Mouse (Mus musculus) megakaryocyte progenitor cell, adult 5-6 weeks (primary cell): Measurements from ENCODE around the gene Gnb1l. TPM values are rescaled to one million over a fixed set of nuclear protein-coding genes. Genes with fewer than 3 reads are reported as not detected.
A peak's percentile ranks its signal among the peaks of the same experiment; 100 is the strongest.

Source experiments
- ATAC-seq: replicated peaks from 2 replicates; pipeline ENCODE4 v1.8.0; 2016; ENCODE audit warnings: mild to moderate bottlenecking, moderate TSS enrichment, inconsistent platforms; ENCODE audit not compliant: poor library complexity
- total RNA-seq, 2 experiments: library from RNA; stranded (forward) in 1 of 2; stranded (reverse) in 1 of 2; fragments of 157-497, 149-512 nt in 1 of 2; fragments of 200-1000 nt in 1 of 2; gene quantifications; 2 replicates each; pipeline versions ENCODE4 v1.2.3 to v1.2.4; 2015 to 2017

The Gnb1l gene
- total RNA-seq, 2 experiments from 2014 or later = 2.4 to 7.3 TPM

DNA sequence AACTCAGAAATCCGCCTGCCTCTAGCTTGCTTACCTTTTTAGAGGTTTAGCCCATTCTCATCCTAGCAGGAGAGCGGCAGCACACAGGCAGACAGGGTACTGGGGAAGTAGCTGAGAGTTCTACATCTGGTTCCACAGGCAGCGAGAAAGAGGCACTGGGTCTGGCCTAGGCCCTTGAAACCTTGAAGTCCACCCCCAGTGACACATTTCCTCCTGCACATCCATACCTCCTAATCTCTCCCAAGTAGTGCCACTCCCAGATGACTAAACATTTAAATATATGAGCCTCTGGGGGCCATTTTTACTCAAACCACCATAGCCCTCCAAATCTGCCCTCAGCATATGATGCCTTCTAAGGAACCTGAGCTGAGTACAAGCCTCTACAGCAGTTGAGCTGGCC, 16.1 kb upstream of the Gnb1l start:
- ATAC-seq = no peak

DNA sequence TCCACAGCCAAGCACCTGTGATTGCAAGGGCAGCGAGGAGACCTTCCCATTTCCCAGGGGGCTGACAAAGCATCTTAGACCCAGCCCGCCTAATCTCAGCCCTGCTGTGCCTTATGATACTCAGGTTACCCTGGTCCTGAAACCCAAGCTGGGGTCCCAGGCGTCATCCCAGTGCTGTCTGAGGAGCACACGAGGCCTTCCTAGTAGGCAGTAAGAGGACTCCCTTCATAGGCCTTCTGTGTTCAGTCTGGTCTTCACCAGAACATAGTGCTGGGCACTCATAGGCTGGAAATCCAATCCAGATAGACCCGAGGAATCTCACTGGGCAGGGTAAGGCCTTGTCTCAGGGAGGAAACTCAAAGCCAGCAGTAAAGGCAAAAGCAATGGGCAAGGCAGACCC, 14.7 kb upstream of the Gnb1l start:
- ATAC-seq = no peak

DNA sequence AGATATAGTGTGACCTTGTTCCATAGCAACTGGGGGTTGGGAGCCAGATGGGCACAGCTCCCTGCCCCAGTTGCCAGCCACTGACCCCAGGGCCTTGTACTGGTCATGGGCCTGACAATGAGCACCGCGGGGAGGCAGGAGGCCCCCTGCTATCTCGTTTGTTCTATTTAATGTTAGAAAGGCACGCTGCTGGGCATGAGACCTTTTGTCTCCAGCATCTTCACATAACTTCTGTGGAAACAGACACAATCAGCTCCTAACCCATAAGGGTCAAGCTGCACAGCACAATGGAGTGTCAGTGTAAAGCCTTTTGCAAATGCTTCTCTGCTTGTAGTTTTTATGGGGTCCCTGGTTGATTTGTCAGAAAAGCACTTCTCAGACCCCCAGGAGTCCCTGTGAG, 14.1 kb upstream of the Gnb1l start:
- ATAC-seq = no peak

DNA sequence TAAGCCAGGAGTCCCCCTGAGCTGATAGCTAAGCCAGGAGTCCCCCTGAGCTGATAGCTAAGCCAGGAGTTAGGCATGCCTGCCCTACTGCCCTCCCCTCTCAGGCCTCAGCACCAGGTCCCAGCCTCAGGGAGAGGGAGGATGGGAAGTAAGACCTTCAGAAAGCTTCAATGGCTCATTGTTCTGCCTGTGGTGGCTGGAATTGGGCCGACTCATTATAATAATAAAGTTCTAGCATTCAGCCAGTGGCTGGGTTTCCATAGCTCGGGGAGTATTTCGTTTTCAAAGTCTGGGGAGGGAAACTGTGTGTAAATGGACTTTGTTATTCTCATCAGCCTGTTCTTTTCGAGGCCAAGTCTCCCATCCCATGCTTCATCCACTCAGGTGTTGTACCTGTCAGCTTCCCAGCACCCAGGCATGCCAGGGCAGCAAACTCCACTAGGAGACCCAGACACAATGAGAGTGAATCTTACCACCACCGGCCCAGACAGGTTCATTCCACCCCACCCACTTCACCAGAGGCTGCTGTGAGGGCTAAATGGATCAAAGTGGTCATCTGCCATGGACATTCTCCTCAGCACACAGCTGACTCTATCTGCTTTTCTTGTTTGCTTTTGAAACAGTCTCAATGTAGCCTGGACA, 13.6 kb upstream of the Gnb1l start:
- ATAC-seq = no peak

DNA sequence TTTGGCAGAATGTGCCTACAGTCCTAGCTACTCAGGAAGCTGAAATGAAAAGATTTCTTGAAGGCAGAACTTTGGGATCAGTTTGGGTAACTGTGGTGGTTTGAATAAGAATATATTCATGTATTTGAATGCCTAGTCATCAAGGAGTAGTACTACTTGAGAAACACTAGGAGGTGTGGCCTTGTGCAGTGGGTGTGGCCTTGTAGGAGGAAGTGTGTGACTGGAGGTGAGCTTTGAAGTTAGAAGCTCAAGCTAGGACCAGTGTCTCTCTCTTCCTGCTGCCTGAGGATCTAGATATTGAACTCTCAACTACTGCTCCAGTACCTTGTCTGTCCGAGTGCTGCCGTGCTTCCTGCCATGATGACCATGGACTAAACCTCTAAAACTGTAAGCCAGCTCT, 12.4 kb upstream of the Gnb1l start:
- ATAC-seq = peak; percentile 44; the same call in 1 of the 2 replicates

DNA sequence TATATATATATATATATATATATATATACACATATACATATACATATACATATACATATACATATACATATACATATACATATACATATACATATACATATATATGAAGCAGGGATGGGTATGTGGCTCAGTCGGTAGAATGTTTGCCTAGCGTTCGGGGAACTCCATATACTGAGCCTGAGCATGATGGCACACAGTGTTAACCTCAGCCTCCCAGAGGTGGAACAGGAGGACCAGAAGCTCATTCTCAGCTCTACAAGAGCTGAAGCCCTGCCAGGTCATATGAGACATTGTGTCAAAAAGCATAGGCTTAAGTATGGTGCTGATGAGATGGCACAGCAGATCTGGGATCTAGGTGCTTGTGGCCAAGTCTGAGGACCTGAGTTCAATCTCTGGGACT, 8.2 kb upstream of the Gnb1l start:
- no peak for ATAC-seq

DNA sequence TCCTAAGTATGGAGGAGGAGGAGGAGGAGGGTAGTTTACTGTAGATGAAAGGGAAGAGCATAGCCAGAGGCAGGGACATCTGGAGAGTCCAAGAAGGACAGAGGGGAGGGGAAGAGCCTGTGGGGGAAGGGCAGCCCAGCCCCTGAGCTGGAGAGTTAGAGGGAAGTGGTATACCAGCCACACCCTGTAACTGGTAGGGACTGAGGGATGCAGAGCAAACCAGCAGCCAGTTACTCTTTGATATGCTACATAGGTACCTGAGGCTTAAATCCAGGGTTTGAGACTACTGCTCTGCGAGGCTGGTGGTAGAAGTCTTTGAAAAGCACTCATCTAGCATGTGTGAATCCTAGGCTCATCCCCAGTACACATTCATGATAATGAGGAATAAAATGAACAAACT, 7.6 kb upstream of the Gnb1l start:
- ATAC-seq = no peak

DNA sequence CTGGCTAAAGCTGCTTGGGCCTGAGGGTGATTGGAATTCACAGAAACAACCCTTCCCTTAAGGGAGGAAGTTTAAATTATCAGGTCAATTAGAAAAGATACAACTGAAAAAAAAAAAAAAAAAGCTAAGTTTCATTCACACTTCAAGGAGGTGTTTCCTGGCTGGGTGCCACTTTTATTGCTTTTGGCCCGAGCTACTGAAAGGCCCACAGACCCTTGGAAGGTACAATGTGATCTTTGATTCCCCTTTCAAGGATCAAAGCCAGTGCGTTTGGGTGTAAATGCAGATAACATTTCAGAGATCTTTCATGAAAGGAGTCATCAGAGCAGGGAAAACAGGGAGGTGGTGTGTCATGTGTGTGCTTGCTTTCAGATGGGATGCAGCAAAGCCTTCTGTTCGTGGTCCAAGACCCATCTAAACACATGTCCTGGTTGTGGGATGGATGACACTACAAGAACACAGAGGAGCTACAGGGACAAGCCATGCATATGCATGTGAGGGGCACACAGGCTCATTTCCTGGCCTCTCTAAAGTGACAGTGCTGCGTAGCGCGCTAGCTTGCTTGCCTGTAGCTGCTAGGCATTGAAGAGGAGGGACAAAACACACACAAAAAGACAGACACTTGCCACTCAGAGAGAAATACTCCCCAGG, 523 bp upstream of the Gnb1l start:
- peak; percentile 42 for ATAC-seq

DNA sequence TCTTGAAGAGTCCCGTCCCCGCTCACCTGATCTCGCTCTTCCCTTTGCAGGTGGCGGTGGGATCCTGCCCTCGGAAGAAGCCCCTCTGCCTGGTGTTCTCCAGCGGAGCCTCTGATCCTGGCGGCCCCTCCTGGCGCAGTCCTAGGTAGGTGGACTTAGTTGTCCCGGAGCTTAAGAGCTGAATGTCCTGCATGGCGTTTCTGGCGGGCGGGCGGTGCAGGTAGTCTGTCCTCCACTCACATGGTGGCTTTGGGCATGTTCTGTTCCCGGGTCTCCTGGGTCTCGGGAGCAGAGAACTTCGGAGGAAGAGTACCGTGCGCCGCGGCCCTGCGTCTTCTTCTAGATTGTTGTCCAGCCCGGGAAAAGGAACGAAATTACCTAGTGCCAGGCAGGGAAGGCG, 483 bp downstream of the Gnb1l start:
- ATAC-seq = peak; percentile 13

DNA sequence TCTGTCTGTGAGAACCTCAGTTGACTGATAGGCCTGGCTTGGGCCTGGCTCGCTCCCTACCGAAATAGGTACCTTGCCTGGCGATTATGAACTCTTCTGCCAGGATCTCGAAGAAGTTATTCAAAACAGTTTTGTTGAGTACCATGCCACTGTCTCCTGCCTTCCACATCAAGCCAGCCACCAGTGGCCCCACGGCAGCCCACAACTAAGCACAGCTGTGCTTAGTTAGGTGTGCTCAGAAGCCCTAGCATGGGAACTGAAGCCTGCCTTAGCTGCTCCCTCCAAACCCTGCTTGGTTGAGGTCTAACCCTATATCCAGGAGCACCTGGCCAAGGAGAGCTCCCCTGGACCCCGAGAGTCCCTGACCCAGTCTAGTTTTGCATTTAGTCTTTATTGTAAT, 3.0 kb downstream of the Gnb1l start:
- ATAC-seq = no peak

DNA sequence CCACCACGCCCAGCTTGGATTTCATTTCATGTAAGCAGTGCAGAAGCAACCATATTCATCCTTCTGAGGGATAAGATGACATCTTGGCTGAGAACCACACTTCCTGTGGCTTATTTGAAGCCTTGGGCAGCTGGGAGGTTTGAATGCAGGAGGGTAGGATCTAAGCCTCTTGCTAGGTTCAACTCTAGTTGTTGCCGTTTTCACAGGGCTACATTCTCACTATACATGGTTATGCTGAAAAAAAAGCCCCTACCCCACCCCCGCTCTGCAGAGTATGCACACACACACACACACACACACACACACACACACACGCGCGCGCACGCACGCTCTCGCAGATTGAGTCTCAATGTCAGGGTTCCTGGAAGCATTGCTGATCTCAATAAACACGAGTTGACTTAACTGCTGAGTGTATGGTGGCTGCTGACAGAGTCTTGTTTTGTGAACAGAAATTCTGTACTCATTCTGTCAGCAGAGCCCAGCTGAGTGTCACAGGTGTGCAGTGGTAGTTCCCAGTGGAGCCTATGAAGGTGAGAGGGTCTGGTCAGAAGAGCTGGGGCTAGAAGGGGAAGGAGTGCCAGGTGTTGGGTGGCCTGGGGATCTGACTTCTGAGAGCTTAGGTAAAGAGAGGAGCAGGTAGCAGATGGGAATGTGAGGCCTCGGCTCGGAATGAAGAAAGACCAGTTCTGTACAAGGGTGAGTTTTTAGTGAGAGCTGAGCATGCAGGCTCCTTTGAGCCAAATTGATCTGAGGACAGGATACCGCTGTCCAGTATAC, 5.2 kb downstream of the Gnb1l start:
- ATAC-seq = no peak

DNA sequence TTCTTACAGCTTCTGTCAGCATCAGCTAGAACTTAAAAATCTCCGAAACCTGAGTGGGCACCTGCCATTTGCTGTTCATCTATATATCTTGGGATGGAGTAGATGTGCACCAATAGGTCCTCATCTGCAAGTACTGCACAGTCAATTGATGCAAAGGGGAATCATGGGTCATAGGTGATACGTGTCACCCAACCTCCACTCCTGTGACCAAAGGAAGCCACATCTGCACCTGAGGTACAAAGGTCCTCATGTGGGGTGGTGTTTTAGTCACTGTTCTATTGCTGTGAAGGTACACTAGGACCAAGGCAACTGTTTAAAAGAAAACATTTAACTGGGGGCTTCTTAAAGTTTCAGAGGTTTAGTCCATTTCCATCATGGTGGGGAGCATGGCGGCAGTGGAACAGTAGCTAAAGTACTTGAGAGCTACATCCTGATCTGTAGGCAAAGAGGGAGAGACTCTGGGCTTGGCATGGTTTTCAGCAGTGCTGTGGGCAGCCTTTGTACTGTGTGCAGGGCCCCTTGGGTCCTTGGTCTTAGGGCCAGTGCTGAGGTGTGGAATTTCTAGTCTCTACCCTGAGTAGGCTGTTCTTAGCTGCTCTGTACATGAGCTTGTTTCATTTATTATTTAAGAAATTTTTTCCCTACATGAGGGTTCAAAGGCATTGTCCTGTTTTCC, 8.1 kb downstream of the Gnb1l start:
- ATAC-seq = no peak

DNA sequence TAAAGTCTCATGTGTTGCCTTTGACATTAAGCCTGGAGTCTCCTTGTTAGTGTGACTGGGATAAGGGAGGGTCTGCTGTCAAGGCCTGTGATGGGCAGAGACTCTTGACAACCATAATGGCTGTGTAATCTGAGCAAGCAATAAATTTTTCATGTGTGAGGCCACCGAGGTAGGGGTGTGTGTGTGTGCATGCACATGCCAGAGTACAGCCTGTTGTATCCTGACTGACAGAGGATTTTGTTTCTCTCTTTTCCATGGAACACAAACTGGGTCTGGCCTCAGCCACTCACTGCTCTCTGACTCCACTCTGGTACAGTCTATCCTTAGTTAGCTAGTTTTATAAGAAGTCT, 8.7 kb downstream of the Gnb1l start:
- ATAC-seq = no peak

DNA sequence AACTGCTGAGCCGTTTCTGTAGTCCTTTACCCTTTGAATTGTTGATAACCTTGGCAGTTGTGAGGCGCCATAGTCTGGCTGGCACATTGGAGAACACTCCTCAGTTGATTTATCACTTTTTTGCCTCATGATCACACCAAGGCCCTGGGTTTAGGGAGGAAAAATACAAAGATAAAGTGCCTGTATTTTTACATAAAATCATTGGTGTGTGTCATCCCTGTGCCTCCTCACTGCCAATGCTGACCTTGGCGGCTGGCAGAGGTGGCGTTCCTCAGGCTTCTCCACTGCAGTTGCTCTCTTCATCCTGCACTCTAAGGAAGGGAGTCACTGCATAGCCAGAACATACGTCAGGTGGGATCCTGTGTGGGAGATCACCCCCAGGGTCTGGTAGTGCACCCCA, 13.2 kb downstream of the Gnb1l start:
- no peak for ATAC-seq

DNA sequence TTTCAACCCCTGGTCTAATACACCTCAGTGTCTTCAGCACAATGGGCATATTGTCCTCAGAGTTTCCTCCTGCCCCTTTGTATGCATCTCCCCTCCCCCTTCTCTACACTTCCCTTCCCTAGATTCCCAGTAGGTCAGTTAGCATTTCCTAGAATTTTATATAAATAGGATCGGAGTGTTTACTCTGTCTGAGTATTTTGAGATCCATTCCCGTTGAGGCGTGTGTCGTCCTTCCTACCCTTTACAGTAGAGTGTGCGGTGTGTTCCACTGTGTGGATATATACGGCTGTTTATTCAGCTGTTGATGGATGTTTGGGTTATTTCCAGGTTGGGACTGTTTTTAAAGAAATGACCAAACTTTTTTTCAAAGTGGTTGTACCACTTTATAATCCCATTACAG, 15.0 kb downstream of the Gnb1l start:
- ATAC-seq = no peak

DNA sequence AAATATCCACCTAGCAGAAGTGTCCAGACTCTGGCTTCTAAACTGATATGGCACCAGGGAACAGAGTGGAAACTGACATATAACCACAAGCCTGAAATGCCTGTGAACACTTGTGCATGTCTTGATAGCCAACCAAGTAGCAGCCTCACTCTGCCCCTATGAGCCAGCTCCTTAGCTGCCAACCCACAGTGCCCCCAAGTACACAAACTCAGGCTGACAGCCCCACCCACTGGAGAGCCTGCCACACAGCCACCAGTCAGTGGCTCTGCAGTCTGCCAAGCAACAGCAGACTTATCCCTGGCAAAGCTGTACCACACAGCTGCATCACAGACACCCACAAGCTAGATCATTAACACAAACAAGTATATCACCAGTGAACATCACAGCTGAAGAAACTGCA, 19.6 kb downstream of the Gnb1l start:
- peak; percentile 86 for ATAC-seq

DNA sequence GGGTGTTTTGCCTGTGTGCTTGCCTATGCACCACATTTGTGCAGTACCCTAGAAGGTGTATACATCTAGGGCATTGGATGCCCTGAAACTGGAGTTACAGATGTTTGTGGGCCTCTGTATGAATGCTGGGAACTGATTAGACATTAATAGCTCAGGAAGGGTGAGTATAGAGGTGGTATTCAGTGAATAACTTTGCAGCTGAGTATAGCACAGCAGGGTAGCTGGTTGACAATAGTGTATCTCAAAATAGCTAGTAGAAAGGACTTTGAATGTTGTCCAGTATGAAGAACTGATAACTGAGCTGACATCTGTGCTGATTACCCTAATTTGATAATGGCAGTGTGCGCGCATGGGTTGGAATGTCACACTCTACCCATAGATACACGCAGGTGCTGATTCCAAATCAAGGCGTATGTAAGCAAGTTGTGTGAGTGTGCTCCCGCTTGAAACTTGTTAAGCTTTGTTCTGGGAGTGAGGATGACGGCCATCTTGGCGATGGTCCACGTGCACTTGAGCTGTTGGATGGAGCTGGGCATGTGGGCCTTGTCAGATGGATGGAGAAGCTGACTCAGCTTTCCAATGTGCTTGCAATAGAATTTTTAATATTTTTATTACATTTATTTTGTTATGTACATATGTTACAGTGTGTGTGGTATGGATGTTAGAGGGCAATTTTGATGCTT, 25.2 kb downstream of the Gnb1l start:
- ATAC-seq = no peak

DNA sequence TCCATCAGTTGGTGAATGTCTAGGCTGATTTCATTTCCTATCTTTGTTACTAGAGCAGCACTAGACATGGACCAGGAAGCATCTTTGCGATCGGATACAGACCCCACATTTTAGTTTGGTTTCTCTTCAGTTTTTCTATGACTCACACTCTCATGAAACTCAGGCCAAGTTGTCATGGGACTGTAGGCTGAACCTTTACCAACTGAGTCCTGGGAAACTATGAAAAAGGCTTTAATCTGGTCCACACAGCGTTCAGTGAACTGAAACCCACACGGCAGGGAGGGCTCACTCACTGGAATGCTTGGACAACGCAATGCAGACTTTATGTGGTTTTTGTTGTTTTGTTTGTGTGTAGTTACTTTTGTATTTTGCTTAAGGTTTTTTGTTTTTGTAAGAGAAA, 30.1 kb downstream of the Gnb1l start:
- ATAC-seq = no peak

DNA sequence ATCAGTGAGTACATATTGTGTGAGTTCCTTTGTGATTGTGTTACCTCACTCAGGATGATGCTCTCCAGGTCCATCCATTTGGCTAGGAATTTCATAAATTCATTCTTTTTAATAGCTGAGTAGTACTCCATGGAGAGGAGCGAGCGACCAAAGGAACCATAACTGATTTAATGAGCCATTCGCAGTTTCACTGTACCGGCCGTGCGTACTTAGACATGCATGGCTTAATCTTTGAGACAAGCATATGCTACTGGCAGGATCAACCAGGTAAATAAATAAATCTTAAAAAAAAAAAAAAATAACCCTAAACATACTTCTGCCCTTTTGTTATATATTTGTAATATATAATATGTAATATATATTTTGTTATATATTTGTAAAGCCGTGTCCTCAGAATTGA, 34.5 kb downstream of the Gnb1l start:
- peak; percentile 100 for ATAC-seq

DNA sequence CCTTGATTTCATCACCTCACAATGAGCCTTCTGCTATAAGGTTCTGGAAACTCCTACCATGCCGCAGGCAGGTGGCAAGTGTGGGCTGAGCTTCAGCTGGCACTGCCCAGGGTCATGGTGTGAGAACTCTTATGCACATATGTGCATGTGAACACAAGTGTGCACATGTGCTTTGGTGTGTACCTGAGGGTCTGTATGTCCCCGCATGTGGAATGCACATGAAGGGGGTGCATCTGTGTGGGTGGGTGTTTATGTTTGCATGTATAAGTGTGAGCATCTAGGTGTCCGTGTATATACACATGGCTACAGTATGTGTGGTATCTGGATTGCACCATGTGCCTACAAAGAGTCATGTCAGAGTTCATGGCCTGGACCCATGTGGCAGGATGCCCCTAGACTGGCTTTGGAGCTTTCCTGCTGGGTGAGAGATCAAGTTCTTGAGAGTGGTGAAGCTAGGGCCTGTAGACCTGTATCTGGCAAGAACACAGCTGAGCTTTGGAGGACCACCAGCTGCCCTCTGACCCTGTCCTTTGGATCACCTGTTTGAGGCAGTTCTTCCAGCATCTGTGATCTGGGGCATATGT, 39.0 kb downstream of the Gnb1l start:
- ATAC-seq = no peak

DNA sequence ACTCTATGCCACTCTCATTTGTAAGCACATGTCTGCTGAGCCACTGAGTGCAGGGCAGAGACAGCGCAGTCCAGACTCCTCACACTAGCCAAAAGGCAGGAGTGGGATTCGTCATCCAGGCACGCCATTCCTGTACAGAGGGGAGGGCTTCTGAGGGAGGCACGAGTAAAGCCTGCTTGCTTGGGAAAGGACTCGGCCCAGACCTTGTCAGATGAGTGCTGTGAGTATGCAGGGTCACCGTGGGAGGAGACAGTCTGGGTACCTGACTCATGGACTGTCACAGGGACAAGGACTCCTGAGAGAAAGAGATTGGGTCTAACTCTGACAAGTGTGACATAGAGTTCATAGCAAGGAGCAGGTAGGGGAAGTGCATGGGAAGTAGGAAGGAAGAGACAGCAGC, 40.8 kb downstream of the Gnb1l start:
- no peak for ATAC-seq
